Mouse (Mus musculus): ENCODE measurements around the gene Taf11. TPM values are rescaled to one million over a fixed set of nuclear protein-coding genes. Genes with fewer than 3 reads are reported as not detected.

The Taf11 gene
- polyA plus RNA-seq, 1 experiment from 2014 or later = 69.2 TPM

- no peaks in the 10 kb centered on the region for H3K27me3 ChIP-seq
- no peak overlapping the region for H3K27ac ChIP-seq (replicated peaks)
- H3K9me3 ChIP-seq = no peaks in the 10 kb centered on the region
- no peak overlapping the region for H3K4me3 ChIP-seq
- no peak overlapping the region for H3K4me2 ChIP-seq
- WGBS = 93% methylated on average over 3 of the region's 3 CpGs
- ATAC-seq (ENCODE audit: low read depth) = no peak
- no peaks in the 10 kb centered on the region for H3K36me3 ChIP-seq
- H3K4me1 ChIP-seq (replicated peaks) = no peaks in the 10 kb centered on the region
- no peak overlapping the region for H3K9ac ChIP-seq
Observed at GRCm38 (mm10) chr17:27871851-27872250, 37.8 kb downstream of the Taf11 start.

GRCm38 (mm10) chr17:27866737-27867136 lies 42.9 kb downstream of the Taf11 start:
- no peaks in the 10 kb centered on the region for H3K27me3 ChIP-seq
- WGBS = 93% methylated on average over 4 of the region's 4 CpGs
- no peak for ATAC-seq (ENCODE audit: low read depth)
- H3K4me1 ChIP-seq (replicated peaks) = no peaks in the 10 kb centered on the region
- no peak overlapping the region for H3K9ac ChIP-seq
- H3K9me3 ChIP-seq = no peaks in the 10 kb centered on the region
- H3K27ac ChIP-seq (replicated peaks) = no peak overlapping the region
- no peak overlapping the region for H3K4me3 ChIP-seq
- no peaks in the 10 kb centered on the region for H3K36me3 ChIP-seq
- H3K4me2 ChIP-seq = no peak overlapping the region

- no peak for ATAC-seq (ENCODE audit: low read depth)
- Histone ChIP-seq H3K9ac (no peak overlapping the region), H3K4me1 (replicated peaks) (peaks cover 9% of the 10 kb centered on the region; the same call in 1 of the 2 replicates), H3K27ac (replicated peaks) (no peak overlapping the region), H3K4me3 (no peak overlapping the region), H3K4me2 (no peak overlapping the region), H3K36me3 (no peaks in the 10 kb centered on the region), H3K9me3 (no peaks in the 10 kb centered on the region), H3K27me3 (no peaks in the 10 kb centered on the region)
- 65% methylated on average over 2 of the region's 2 CpGs for WGBS
Observed at GRCm38 (mm10) chr17:27865461-27865860, 44.2 kb downstream of the Taf11 start.

- Histone ChIP-seq H3K9me3 (no peaks in the 10 kb centered on the region), H3K27ac (replicated peaks) (no peak overlapping the region), H3K36me3 (peaks cover 6% of the 10 kb centered on the region), H3K27me3 (no peaks in the 10 kb centered on the region), H3K9ac (no peak overlapping the region), H3K4me3 (no peak overlapping the region), H3K4me1 (replicated peaks) (peaks cover 41% of the 10 kb centered on the region), H3K4me2 (peak overlapping the region; percentile 89; the same call in 1 of the 2 replicates)
- ATAC-seq (ENCODE audit: low read depth) = no peak
- 36% methylated on average over 2 of the region's 2 CpGs for WGBS
Observed at GRCm38 (mm10) chr17:27859131-27859530, 50.5 kb downstream of the Taf11 start.

- H3K36me3 ChIP-seq = peaks cover 19% of the 10 kb centered on the region
- H3K9me3 ChIP-seq = no peaks in the 10 kb centered on the region
- peak overlapping the region; percentile 90 for H3K4me3 ChIP-seq
- peaks cover 41% of the 10 kb centered on the region for H3K4me1 ChIP-seq (replicated peaks)
- H3K27me3 ChIP-seq = no peaks in the 10 kb centered on the region
- H3K4me2 ChIP-seq = peak overlapping the region; percentile 89
- no peak for ATAC-seq (ENCODE audit: low read depth)
- H3K27ac ChIP-seq (replicated peaks) = peak overlapping the region; percentile 87; the same call in 1 of the 2 replicates
- H3K9ac ChIP-seq = peak overlapping the region; percentile 91
- 45% methylated on average over 11 of the region's 11 CpGs for WGBS
Observed at GRCm38 (mm10) chr17:27857649-27858475, 51.8 kb downstream of the Taf11 start.

GRCm38 (mm10) chr17:27856798-27857648 lies 52.6 kb downstream of the Taf11 start:
- peak overlapping the region; percentile 89 for H3K4me2 ChIP-seq
- peak overlapping the region; percentile 90 for H3K4me3 ChIP-seq
- WGBS = 2% methylated on average over 52 of the region's 52 CpGs
- peak overlapping the region; percentile 87 for H3K27ac ChIP-seq (replicated peaks)
- peaks cover 27% of the 10 kb centered on the region for H3K36me3 ChIP-seq
- peak; percentile 78 for ATAC-seq (ENCODE audit: low read depth)
- H3K9me3 ChIP-seq = no peaks in the 10 kb centered on the region
- H3K4me1 ChIP-seq (replicated peaks) = peaks cover 41% of the 10 kb centered on the region
- H3K27me3 ChIP-seq = no peaks in the 10 kb centered on the region
- H3K9ac ChIP-seq = peak overlapping the region; percentile 91

DNA sequence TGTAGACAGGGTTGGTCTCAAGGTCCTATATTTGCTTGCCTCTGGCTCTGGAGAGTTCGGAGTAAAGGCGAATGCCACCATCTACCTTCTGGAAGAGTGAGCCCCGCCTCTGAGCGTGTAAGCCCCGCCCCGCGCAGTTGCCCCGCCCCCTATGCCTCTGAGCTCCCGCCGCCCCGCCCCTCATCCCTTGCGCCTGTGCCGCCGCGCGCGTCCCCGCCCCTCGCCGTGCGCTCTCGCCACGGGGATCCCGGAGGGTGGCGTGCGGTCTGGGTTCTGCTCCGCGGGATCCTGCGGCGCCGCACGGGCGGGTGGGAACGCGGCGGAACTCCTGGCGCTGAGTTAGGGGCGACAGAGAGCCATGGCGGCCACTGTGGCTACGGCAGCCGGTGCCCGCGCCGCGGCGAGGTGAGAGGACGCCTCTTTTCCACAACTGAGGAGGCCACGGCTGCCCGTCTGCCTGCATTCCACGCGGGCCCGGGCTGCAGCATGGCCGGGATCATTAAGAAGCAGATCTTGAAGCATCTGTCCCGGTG lies 53.3 kb downstream of the Taf11 start, which contains the start of gene Uhrf1bp1:
Gene Uhrf1bp1 (plus strand): TSS at position 177 of the 533 bp plus-strand sequence.
- Histone ChIP-seq H3K36me3 (peaks cover 31% of the 10 kb centered on the region), H3K9me3 (no peaks in the 10 kb centered on the region), H3K4me1 (replicated peaks) (peaks cover 40% of the 10 kb centered on the region), H3K4me2 (peak within 1 kb of the TSS; percentile 89), H3K4me3 (peak within 1 kb of the TSS; percentile 90), H3K9ac (peak within 1 kb of the TSS; percentile 91), H3K27me3 (no peaks in the 10 kb centered on the region), H3K27ac (replicated peaks) (peak within 1 kb of the TSS; percentile 87)
- peak; percentile 88 for ATAC-seq (ENCODE audit: low read depth)
- under 1% methylated on average over 54 of the region's 54 CpGs for WGBS

Other genes starting within 250 kb of the Taf11 start
- gene Spdef, start 180.9 kb downstream of the Taf11 start, polyA plus RNA-seq (2015; fragmentation: Nextera tagmentation; extraction: Ambion mirVana) = 0.56 and 0.68 TPM in 2 replicates
- 9.2 and 10.0 TPM in 2 replicates for gene D17Wsu92e, start 89.2 kb downstream of the Taf11 start, polyA plus RNA-seq (2015; fragmentation: Nextera tagmentation; extraction: Ambion mirVana)
- gene Snrpc, start 71.7 kb downstream of the Taf11 start, polyA plus RNA-seq (2015; fragmentation: Nextera tagmentation; extraction: Ambion mirVana) = 257 and 271 TPM in 2 replicates
- gene Uhrf1bp1, start 53.4 kb downstream of the Taf11 start, polyA plus RNA-seq (2015; fragmentation: Nextera tagmentation; extraction: Ambion mirVana) = 5.1 and 6.0 TPM in 2 replicates
- 61.9 and 67.9 TPM in 2 replicates for gene Anks1, start 538 bp downstream of the Taf11 start, polyA plus RNA-seq (2015; fragmentation: Nextera tagmentation; extraction: Ambion mirVana)
- gene Tcp11, start 170.8 kb upstream of the Taf11 start, polyA plus RNA-seq (2015; fragmentation: Nextera tagmentation; extraction: Ambion mirVana) = 1.5 and 2.5 TPM in 2 replicates
- gene Scube3, start 232.3 kb upstream of the Taf11 start, polyA plus RNA-seq (2015; fragmentation: Nextera tagmentation; extraction: Ambion mirVana) = 5.2 and 5.6 TPM in 2 replicates